Comparison of ENCODE assay signal across 20 mouse cellular contexts in genomic region chr2:79086280-79086679, GRCm38 (mm10).
"Had no signal": no experiment of that assay in that cellular context is flagged by ENCODE, and none has a peak within 500 bp of the region (broad histone marks: within the 10 kb centered on the region; RNA-seq: fewer than 3 reads in every experiment).

No protein-coding gene starts in this region.

- ATAC-seq: hindbrain, postnatal 0 days; intestine, embryonic 16.5 days had no signal

- H3K9me3 ChIP-seq: hindbrain, embryonic 10.5 days; hindbrain, embryonic 12.5 days; hindbrain, embryonic 15.5 days; limb, embryonic 10.5 days; limb, embryonic 12.5 days had no signal

- H3K27me3 ChIP-seq: heart, embryonic 12.5 days; hindbrain, embryonic 12.5 days; hindbrain, embryonic 15.5 days; limb, embryonic 12.5 days had no signal

- H3K36me3 ChIP-seq: heart, embryonic 12.5 days; hindbrain, embryonic 10.5 days; hindbrain, embryonic 12.5 days; hindbrain, embryonic 15.5 days; limb, embryonic 10.5 days; limb, embryonic 12.5 days had no signal

- H3K27ac ChIP-seq: heart, adult 2 months; hindbrain, embryonic 10.5 days; hindbrain, embryonic 12.5 days; hindbrain, embryonic 15.5 days; hindbrain, postnatal 0 days; layer of hippocampus, adult 2 months; left cerebral cortex, adult 2 months; limb, embryonic 10.5 days; limb, embryonic 12.5 days had no signal

- H3K4me3 ChIP-seq: heart, adult 2 months; heart, embryonic 12.5 days; hindbrain, embryonic 10.5 days; hindbrain, embryonic 12.5 days; hindbrain, embryonic 15.5 days; layer of hippocampus, adult 2 months; left cerebral cortex, adult 2 months; limb, embryonic 10.5 days; limb, embryonic 12.5 days had no signal

- H3K4me2 ChIP-seq: hindbrain, embryonic 12.5 days; hindbrain, embryonic 15.5 days; limb, embryonic 12.5 days had no signal

- H3K4me1 ChIP-seq: hindbrain, embryonic 10.5 days; hindbrain, embryonic 12.5 days had no signal

- DNase-seq: gastrocnemius, postnatal 14 days; gastrocnemius, postnatal 36 days; heart, adult 2 months; heart, postnatal 4 days; kidney, adult 18-20 months; kidney, adult 8-10 months; kidney, postnatal 10 days; kidney, postnatal 25 days; kidney, postnatal 4 days; liver had no signal

- H3K9ac ChIP-seq: heart, embryonic 12.5 days; hindbrain, embryonic 12.5 days; hindbrain, embryonic 15.5 days; limb, embryonic 12.5 days had no signal
